Mouse (Mus musculus) small intestine, adult 2 months (tissue): ENCODE measurements around the gene Gm10491.

Experiments
- CTCF ChIP-seq: fragments of 200-500 bp; IDR thresholded peaks from 2 replicates; pipeline ENCODE4 v1.5.1; 2012; ENCODE audit warnings: low read depth, mild to moderate bottlenecking, control low read depth, inconsistent platforms, low read length, moderate library complexity, mixed read lengths; ENCODE audit not compliant: insufficient replicate concordance, insufficient read length; ENCODE audit errors: extremely low read depth
- POLR2A ChIP-seq: fragments of 200-500 bp; IDR thresholded peaks from 2 replicates; pipeline ENCODE4 v1.6.1; 2012; ENCODE audit warnings: low read depth, mild to moderate bottlenecking, control low read depth, inconsistent platforms, low read length, moderate library complexity

DNA sequence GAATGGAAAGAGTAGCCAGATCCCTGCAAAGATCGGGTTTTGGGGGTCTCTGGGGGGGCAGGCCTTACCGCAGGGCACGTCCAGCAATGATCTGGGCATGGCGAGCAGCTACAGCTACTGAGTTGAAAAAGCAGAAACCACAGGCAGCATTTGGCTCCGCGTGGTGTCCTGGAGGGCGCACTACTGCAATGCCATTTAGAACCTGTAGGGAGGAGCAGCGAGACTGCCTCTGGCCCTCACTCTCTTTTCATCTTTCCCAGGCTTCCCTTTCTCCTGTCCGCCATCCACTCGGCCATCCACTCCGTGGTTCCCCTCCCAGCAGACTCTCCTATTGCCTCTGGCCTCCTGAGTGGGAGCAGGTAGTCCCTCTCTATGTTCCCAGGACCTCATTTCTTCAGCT lies 29.2 kb upstream of the Gm10491 start:
- TF ChIP-seq CTCF (no peak), POLR2A (no peak)
